Mouse (Mus musculus) layer of hippocampus, postnatal 10 days (tissue): ENCODE results near the gene Cdc34b. TPM values are rescaled to one million over a fixed set of nuclear protein-coding genes. Genes with fewer than 3 reads are reported as not detected.
A peak's percentile ranks its signal among the peaks of the same experiment; 100 is the strongest.
"Not testable (repeated sequence)": the region's sequence is repeated elsewhere in the genome, so short reads cannot be mapped to it uniquely, and the experiment has no call there.

ENCODE experiments used
- DNase-seq, 2 experiments: peaks; one replicate each; pipeline ENCODE4 v3.0.0; 2021; ENCODE audit warnings: low spot score in 2 of 2
- long read RNA-seq: library from polyadenylated mRNA; stranded (forward); transcript quantifications from one replicate; pipeline ENCODE4 v2.0.0, GENCODE M21; 2023
- total RNA-seq, 2 experiments: library from RNA; stranded (reverse); gene quantifications; 2 replicates each; pipeline ENCODE4 v1.2.3; 2021

Cdc34b gene
- under 1 TPM; 0.65 to 0.71 TPM for total RNA-seq
- long read RNA-seq = 0 reads

DNA sequence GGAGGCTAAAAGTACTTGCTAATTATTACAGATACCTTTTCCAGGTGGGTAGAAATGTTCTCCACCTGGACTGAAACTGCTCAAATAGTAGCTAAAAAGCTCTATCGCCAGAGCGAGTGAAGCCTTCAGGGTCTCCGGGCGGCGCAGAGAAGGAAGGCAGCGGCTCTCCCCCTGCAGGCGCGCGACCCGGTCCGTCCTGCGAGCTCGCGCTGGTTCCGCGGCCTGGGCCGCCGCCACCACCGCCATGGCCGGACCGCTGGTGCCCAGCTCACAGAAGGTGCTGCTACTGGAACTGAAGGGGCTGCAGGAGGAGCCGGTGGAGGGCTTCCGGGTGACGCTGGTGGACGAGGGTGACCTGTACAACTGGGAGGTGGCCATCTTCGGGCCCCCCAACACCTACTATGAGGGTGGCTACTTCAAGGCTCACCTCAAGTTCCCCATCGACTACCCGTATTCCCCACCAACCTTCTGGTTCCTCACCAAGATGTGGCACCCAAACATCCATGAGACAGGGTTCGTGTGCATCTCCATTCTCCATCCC is at the start of gene Cdc34b:
TSS of gene Cdc34b (plus strand) at position 51 of the 541 bp plus-strand sequence.
- no peak for DNase-seq

DNA sequence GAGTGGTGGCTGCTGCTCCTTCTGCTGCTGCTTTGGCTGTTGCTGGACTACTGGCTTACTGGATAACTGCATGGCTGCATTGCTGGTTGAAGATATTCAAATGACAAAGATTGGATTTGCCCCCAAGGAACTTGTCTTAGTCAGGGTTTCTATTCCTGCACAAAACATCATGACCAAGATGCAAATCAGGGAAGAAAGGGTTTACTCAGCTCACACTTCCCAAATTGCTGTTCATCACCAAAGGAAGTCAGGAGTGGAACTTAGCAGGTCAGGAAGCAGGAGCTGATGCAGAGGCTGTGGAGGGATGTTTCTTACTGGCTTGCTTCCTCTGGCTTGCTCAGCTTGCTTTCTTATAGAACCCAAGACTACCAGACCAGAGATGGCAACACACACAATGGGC is 49.1 kb upstream of the Cdc34b start:
- not testable (repeated sequence) for DNase-seq

DNA sequence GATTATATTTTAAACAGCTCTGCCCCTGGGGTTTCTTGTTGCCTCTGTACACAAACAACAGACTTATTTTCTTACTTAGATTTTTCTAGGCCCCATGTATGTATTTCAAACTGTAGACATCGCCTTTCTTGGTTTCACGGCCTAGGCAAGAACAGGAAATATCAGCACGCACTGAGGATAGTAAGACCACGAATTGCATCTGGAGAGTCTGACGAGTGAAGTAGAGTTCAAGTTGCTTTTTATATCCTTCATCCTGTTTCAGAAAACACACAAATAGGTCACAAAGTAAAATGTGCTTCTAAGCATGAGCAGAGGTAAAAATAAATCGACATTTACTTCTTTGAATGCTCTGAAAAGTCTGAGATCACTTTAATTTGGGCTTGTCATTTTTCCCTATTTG is 46.1 kb upstream of the Cdc34b start:
- DNase-seq = no peak

DNA sequence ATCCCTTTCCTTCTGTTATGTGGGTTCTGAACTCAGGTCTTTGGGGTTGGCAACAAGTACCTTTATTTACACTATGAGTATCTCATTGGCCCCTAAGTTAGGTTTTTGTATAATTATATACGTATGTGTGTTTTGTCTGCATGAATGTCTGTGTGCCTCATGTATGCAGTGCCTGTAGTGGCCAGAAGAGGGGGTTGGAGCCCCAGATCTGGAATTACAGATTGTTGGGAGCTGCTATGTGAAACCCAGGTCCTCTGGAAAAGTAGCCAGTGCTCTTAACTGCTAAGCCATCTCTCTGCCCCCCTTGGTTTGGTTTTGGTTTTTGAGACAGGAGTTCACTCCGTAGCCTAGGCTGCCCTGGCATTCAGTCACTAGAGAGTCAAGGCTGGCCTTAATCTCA is 44.4 kb upstream of the Cdc34b start:
- no peak for DNase-seq

DNA sequence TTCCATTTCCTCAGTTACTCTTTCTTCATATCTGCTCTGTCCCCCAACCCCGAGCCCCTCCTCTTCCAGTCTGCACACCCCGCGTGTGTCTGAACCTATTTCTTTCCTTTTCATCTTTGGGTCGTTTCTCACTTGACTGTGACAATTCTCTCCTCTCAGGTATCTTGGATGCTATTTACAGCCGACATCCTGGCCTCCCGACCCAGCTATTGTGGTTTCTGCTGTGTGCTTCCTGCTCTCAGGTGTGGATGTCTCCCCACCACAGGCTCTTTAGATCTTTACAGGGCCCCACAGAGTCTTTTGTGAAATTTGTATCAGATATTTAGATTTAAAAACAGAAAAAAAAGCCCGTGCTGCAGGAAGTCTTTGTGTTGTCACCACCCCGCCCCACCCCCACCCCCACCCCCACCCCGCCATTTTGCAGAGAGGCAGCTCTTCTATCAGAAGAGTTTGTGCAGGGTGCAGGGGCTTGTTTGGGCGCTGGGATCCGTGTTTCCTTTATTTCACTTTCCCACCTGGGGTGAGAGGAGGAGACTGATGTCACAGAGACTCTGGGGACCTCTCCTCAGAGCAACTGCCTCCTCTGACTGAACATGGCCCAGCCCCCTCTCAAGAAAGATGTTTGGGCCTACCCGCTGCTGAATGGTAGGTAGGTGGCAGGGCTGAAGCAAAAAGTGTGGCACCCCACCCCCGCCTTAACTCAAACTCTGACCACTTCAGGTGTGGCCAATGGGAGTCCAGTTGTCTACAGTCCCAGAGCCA is 43.7 kb upstream of the Cdc34b start:
- no peak for DNase-seq

DNA sequence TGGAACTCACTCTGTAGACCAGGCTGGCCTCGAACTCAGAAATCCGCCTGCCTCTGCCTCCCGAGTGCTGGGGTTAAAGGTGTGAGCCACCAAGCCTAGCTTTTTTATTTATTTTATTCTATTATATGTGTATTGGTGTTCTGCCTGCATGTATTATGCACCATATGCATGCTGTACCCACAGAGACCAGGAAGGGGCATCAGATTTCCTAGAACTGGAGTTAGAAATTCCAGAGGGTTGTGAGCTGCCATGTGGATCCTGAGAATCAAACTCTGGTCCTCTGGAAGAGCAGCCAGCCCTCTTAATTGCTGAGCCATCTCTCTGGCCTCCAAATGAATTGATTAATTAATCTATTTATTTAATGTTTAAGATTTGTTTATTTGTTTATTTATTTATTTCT is 42.2 kb upstream of the Cdc34b start:
- no peak for DNase-seq

DNA sequence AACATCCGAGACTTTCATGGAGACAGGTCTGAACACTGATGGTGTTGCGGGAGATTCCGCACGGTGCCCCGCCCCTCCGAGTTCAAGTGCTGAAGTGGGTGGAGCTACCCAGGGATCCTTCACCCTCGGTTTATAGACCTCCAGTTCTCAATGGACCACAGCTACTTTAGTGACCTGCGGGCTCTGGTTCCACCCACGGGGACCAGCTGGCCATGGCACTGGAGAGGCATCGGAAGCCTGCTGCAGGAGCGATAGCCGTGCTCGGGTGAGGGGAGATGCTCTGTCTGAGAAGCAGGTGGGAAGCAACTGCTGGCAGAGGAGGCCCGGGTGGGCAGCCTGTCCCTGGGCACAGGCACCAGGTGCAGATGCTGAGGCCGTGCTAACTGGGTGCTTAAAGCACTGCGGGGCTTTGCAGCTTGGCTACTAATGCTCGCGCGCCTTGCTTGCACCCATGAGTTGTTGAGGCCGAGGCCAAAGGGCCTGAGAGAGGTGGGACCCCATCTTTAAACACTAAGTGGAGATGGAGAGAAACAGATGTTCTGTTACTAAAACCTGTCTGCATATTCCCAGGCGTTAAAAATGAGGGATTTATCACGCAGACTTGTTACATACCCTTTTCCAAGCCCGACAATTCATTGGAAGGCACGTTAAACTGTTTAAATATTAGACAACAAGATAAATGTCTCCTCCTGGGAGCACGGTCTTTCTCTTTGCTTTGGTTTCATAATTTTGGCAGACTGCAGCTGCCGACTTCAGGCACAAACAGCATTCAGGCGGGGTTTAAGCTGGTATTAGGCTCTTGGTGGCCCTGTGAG is 40.0 kb upstream of the Cdc34b start:
- DNase-seq = no peak

DNA sequence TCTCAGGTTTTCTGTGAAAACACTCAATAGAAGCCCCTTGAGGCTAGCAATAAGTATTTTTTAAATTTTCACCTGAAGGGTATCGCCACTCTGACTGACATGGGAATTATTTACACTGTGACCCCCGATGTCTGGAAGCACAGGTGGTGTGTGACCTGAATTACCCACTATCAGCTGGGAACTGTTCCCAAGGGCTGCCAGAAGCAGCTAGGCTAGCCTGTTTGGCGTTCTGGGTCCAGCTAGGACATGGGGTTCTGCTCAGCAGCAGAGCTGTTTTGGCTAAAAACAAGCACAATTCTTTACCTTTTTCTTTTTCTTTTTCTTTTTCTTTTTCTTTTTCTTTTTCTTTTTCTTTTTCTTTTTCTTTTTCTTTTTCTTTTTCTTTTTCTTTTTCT is 39.4 kb upstream of the Cdc34b start:
- DNase-seq = no peak

DNA sequence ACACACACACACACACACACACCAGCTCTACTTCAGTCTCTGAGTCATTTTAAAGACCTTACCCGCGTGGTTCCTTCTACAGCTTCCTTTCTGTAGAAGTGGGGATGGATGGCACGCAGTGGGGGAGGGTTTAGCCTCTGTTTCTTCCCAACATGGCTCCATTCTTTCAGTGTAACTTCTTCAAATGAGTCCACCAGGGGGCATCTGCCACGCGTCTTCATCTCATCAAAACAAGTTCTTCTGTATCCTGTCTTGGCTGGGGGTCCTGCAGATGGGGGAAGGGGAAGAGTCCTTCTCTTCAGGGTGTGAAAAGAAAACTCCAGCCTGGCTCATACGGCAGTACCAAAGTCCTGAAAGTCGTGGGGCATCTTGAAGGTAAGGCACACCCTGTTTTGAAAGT is 37.6 kb upstream of the Cdc34b start:
- DNase-seq = peak in 1 of 2 experiments; percentile 24

DNA sequence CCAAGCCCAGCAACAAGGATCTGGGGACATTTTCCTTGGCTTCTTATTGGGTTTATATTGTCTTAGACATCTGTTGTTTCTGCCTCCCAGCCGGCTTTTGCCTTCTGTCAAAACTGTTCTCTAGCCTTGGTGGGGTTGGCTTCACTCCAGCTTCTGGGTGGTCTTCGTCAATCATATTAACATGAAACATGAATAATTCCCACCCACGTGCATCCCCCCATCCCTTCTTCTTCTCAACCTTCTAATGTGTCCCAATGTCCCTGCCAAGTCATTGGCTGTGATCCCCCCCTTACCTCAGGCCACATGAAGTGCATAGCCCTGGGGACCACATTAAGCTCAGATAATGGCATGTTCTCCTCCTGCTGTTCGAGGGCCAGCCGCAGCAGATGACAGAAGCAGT is 37.1 kb upstream of the Cdc34b start, which contains the start of gene Gm11541:
TSS of gene Gm11541 (minus strand) at position 28 of the 400 bp plus-strand sequence.
- no peak for DNase-seq

DNA sequence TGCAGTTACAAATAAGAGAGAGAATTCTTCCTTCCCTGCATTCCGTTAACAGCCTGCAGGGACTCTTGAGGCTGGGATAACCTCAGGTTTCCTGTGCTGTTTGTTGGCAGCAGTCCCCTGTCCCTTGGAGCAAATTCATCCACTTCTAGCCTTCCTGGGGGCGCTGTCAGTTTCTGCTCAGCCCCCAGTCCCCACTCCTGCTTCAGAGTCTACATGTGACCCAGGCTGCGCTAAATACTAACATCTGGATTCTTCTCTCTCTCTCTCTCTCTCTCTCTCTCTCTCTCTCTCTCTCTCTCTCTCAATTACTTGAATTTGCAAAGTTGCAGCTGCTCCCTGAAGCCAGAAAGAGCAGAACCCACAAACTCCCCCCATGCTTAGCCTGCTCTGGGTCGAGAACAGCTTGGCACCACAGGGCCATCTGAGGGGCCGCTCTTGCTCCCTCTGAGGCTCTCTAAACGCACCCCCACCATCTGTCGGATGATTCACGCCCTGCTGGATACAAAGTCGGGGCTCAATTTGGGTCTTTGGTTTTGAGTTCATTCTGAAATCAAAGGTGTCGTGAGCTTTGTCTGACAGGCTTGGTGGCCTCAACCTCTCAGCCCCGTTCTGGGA is 28.2 kb upstream of the Cdc34b start:
- no peak for DNase-seq

DNA sequence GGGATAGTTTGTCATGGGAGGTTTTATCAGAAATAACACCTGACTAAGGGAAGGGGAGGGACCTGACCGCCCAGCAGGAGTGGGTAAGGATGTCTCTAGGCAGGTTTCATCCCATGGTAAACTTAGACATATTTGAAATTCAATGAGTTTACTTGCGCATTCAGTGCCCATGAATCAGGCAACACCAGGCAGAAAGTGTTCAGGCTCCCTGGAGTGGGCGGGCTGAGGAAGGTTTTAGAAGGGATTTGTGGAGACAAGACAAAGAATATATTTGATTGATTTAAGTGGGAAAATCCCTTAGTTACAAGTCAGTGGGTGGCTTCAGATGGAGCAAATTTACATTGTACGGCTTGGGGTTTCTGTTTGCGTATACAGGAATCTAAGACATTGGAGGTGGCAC is 26.0 kb upstream of the Cdc34b start:
- no peak for DNase-seq

DNA sequence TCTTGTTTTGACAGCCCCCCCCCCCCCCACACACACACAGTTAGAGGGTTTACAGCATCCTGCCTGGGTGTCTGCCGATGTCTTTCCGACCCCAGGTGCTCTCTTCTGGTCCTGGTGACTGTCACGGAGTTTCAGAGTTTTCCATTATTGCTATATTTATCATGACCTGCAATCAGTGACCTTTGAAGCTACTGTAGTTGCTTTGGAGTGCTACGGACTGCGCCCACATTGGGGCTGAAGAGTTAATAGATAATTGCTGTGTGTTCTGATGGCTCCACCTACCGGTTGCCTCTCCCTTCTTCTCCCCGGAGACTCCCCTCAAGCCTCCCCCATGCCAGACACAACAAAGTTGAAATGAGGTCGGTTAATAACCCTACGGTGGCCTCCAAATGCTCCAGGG is 24.8 kb upstream of the Cdc34b start:
- peak; percentile 35 to 58 for DNase-seq

DNA sequence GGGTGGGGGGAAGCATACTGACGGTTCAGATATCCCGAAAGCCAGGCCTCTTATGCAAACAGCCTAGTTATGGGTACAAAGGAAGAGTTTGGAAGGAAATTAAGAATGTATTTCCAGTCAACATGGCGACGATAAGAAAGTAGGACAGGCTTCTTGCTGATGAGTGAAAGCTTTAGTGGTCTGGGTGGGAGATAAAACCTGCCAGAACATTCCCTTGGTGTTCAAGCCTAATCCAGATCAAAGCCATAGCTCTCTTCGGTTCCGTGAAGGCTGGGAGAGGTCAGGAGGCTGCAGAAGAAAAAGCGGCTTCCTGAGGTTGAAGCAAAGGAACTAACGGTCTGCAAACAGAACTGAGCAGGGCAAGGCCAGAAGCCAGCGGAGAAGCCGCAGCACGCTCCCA is 24.3 kb upstream of the Cdc34b start:
- no peak for DNase-seq

DNA sequence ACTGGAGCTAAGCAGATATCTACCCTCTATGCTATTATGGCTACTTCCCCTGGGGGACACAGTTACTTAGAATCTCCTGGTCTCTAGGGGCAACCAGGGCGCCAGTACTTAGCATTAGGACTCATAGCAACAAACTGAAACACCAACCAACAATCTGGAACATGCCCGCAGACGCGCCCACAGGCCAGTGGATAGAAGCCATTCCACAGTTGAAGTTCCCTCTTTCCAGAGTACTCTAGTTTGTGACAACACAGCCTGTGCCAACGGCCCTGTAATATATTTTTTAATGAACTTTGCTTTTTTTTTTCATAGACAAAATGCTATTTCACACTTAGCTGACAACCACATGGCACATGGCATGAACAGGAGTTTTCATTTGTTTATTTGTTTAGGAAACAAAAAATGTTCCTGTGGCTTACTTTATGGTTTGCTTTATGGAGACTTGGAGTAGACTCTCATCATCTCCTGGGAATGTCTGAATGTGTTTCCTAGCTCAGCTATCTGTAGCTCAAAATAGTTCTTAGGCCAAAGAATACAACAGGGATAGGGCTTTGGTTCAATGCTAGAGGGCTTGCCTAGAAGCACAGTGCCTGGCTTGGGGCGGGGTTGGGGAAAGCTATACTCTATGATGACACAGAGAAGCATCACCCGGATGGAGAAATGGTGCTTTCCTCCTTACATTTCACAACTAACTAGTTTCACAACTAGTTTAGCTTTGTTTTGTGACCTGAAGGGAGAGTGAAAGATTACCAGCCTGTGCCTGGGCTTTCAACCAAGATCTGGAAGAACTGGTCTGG is 23.3 kb upstream of the Cdc34b start:
- DNase-seq = no peak

DNA sequence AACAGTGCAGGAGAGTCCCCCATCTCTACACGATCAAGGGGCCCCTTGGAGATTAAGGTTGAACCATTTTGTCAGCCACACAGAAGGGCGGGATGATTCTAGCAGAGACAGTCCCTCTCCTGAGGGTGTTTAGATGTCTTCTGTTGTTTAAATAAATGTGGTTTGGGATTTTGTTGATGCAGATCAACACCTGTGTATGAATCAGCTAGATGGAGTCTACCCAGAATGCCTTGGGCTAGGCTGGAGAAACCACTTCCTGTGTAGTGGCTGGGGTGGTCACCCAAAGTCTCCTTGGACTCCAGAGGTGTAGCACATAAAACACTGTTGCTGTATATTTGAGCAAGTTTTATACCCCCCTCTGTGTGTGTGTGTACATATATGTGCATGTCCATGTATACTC is 22.4 kb upstream of the Cdc34b start:
- no peak for DNase-seq

DNA sequence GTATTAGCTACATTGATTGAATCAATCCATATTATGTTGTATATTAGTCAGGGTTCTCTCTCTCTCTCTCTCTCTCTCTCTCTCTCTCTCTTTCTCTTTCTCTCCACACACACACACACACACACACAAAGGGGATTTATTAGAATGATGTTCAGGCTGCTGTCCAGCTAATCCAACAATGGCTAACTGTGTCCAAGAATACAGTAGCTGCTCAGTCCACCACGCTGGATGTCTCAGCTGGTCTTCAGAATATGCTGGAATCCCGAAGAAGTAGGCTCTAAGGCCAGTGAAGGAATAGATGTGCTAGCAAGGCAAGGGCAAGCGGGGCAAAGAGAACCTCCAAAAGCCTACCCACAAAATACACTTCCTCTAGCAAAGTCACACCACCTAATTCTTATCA is 14.3 kb upstream of the Cdc34b start:
- no peak for DNase-seq

DNA sequence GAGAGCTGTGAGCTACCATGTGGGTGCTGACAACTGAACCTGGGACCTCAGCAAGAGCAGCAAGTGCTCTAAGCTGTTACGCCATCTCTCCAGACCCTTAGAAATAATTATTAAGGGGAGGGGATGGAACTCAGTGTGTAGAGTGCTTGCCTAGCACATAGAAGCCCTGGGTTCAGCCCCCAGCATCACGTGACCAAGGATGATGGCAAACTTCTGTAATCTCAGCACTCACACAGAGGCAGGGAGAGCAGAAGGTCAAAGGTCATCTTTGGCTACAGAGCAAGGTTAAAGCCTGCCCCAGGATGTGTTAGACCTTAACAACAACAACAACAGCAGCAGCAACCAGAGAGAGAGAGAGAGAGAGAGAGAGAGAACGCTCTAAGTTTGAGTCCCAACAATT is 13.0 kb upstream of the Cdc34b start:
- no peak for DNase-seq

DNA sequence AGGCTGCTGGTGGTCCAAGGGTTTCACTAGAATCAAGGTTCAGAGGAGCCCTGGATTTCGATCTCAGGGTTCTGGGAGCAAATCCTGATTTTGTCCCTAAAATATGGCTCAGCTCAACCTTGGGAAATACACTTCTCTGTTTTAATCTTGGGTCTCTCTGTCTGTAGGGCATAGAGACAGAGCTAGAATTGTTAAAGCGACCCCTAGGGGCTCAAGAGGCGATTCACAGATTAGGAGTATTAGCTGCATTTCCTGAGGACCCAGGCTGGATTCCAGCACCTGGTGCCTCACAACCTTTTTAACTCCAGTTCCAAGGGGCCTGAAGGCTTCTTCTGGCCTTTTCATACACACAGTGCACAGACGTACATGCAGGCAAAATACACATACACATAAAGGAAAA is 12.0 kb upstream of the Cdc34b start:
- no peak for DNase-seq

DNA sequence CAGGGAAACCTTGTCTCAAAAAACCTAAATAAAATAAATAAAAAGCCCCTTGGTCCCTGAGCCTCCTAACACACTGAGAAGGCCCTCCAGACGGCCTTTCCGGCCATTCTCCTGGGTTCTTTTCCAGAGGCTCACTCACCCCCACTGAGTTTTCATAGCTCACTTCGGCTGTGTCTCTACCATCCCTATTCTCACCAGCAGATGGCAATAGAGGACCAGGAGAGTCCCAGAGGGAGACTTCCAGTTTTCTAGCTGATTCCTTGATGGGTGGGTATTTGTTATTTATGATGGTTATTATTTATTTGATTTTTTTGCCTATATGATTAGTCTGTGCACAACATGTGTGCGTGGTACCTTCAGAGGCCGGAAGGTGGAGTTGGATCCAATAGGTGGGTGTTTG is 11.3 kb upstream of the Cdc34b start:
- peak; percentile 85 to 86 for DNase-seq

DNA sequence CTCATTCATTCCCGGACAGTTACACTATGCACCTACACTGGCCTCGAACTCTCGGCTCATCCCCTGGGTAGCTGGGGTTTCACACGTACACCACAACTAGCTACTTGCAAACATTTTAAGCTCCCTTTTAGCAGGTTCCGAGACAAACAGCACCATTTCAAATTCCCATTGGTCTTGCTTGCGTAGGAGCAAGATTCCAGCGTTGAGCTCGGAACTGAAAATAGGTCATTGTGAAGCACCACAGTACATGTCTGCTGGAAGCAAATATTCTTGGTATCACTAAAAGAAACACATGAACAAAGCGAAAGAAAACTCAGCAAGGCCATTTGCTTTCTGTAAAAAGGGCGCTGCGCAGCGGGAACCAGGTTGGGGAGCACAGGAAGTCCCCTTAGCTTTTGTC is 10.4 kb upstream of the Cdc34b start:
- no peak for DNase-seq
